Mouse (Mus musculus): ENCODE measurements around the gene Runx1. TPM values are rescaled to one million over a fixed set of nuclear protein-coding genes. Genes with fewer than 3 reads are reported as not detected.

Runx1 gene
- 1 to 10 TPM; 2.5 to 2.9 TPM for total RNA-seq (2021)
- long read RNA-seq, experiment 1, partial matches to known transcripts = 0 of 1 reads
- long read RNA-seq, experiment 1, other reads (novel, unspliced or antisense) = 1 of 1 reads
- long read RNA-seq, experiment 2, partial matches to known transcripts = 1 of 1 reads
- long read RNA-seq, experiment 2, other reads (novel, unspliced or antisense) = 0 of 1 reads

DNA sequence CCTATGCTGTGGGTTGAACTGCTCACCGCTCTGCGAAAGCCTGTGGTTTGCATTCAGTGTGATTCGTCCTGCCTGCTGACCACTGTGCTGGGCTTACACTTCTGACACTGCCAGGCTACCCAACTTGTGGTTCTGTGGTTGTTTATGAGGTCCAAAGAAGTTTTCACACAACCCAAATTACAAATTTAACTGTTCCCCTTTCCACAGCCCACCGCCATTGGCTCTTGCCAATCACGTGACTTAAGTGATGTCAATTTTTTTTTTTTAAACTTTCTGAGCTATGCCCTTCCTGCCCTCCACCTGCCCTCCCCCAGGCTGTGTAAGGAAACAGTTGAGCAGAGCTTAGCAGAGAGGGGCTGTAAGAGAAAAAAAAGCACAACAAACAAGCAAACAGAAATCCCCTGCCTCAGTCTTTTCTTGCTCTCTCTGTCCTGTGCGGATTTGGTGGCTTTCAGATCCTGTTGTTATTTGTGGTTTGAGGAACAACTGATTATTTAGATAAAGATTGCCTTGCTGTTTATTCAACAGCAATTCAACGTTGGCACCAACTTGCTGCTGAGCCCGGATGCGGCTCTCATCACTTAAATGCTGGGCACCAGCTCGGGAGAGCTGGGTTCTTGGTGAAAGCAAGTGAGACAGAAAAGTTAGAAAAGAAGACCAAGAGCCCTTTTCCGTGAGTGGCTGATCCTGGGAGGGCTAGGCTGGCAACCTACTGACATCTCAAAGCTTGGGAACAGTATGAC lies at the start of gene Runx1:
Gene Runx1, minus strand, starts transcription at position 242 of the 743 bp plus-strand sequence.
- DNase-seq = no peak

DNA sequence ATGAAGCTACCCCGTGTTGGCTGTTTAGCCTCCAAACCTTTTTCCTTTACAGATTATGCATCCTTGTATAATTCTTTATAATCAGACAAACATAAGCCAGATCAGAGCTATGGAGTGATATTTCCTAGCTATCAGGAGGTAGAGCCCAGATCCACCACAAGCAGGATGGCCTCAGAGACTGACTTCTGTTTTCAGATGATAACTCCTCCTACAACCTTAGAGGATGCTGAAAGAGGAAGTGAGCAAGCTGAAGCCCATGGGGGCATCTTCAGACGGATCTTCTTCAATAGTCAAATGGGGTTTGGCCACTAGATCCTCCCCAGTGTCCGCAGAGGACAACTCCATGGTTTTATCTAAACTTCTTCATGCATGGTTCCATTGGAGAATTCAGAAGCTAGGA lies 48.1 kb upstream of the Runx1 start:
- no peak for DNase-seq

DNA sequence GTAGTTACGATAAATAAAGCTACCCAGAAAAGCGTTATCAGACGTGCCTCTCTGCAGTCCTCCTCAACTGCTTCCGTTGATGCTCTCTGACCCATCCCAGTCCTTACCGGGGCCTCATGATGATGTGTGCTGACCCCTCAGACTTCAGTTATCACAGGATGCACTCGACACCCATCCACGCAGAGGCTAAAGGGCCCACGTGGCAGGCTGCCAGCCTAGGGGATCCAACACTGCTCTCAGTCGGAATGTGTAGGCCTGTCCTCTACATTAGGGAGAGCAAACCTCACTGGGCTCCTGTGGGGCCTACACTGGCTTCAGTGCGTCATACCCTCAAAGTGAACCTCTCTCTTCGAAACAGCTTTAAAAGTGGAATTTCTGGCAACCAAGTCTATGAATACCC lies 45.8 kb upstream of the Runx1 start:
- no peak for DNase-seq

DNA sequence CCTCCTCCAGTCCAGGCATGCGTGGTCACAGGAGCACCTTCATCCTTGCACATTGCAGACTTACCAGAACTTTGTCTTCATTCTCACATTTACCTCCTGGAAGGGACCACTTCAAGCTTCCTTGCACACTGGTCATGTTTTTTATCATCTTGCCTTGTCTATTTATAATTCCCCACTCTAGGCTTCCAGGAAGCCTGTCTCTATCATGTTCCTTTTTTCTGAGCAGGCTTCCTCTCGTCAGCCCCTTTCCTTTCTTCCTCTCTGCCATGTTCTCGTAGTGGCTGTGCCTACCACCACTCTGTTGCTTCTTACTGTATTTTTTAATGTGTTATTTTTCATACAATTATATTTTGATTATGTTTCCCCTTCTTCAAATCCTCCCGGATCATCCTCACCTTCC lies 42.6 kb upstream of the Runx1 start:
- no peak for DNase-seq

DNA sequence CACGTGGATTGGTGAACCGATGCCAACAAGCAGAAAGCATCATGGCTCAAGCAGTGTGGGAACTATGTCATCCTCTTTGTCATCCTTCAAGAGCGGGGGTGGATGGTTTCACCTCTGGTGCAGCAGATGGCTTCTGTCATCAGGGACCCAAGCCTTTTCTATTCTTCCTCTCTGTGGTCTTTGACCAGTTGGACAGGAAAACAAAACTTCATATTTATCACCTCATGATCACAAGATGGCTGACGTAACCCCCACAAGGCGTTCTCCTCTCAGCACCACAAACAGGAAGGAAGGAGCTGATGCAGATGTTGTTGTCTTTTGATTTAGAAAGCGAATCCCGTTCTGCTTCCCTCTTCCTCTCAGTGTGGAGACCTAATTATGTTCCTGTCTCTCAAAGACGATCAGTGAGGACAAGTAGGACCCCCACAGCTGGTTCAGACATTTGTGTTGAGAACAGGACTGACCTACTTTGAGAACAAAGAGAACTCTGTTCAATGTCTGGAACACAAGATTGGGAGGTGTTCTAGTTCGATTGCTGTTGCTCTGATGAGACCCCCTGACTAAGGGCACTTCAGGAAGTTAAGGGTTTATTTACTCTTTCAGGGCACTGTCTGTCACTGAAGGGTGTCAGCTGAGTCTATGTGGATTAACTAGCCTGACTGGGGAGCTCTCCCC lies 41.4 kb upstream of the Runx1 start:
- no peak for DNase-seq

DNA sequence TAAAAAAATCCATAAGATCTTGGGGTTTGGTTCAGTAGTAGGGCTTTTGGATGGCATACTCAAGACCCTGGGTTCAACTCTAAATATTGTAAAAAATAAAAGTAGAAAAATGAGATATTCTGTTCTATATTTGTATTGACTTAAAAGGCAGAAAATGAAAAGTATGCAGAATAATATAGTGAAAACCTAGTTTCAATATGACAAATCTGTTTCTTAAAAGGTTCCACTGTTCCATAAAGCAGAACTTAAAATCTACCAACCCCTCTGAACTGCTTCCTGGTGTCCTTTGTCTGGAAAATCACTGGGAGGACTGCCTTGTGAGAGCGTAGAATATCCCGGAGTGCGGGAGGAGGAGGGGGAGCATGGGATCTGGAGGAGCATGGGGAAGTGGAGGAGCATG lies 39.4 kb upstream of the Runx1 start:
- no peak for DNase-seq

DNA sequence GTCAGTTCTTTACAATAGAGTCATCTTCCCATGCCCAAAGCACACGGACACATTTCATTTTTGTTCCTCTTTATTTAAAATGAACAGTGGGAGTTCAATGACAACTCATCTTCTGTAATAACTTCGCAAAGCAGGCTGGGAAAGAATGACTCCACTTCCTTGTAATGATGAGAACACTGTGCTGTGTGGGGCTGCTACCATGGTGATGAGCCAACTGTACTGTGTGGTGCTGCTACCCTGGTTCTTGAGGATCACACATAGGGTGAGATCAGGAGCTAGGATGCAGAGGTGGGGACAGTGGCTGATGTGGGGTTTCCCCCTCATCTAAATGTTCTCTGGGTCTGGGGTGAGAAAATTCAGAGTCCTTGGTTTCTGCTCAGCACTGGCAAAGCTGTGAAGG lies 38.2 kb upstream of the Runx1 start:
- no peak for DNase-seq

DNA sequence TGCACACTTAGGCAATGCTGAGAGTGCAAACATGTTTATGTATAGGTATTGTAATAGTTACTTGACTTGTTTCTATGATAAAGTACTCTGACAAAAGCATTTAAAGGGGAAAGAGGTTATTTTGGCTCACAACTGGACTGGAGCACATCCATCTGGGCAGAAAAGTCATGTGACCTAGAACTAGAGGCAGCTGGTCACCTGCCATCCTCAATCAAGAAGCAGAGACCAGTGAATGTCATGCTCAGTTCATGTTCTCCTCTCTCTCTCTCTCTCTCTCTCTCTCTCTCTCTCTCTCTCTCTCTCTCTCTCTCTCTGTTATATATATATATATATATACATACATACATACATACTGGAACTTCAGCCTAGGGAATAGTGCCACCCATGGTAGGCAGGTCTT lies 37.2 kb upstream of the Runx1 start:
- no peak for DNase-seq

DNA sequence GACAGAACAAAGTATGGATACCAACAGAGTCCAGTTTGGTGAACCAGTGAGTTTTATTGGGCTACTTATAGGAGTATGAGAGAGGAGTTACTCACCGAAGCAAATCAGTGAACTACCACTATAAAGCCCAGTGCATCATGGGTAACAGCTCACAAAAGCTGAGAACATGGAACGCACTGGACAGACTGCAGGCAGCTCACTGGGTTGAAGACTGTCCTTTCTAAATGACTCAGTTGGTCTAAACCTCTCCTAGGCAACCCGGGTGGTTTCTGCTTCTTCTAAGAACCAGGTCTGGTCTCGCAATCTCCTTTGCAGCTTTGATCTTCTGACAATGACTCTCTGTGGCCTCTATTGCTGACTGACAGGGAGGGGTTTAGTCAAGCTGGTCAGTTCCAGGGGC lies 36.5 kb upstream of the Runx1 start:
- no peak for DNase-seq

DNA sequence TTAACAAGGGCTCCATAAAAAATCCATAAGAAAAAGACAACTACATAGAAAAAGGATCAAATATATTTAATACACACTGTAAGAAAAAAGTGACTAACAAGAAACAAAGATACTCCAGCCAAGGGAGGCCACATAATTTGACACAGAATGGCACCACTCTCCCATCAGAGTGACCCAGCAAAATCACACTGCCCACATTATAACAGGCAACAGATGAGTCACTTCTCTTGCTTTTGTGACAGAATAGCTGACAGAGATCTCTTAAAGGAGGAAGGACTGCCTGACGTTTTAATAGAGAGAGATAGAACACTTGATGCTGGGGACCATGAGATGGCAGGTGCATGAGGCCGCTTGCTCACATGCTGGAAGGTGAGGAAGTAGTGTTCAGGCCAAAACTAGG lies 35.6 kb upstream of the Runx1 start:
- no peak for DNase-seq

DNA sequence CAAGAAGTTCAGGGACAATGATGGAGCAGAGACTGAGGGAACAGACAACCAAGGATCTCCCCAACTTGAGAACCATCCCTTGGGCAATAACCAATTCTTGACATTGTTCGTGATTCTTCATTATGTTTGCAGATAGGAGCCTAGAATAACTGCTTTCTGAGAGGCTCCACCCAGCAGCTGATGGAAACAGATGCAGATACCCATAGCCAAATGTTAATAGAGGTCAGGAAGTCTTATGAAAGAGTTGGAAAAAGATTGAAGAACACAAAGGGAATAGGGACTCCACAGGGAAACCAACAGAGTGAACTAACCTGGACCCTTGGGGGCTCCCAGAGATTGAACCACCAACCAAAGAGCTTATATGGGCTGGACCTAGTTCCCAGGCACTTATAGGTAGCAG lies 34.7 kb upstream of the Runx1 start:
- no peak for DNase-seq

DNA sequence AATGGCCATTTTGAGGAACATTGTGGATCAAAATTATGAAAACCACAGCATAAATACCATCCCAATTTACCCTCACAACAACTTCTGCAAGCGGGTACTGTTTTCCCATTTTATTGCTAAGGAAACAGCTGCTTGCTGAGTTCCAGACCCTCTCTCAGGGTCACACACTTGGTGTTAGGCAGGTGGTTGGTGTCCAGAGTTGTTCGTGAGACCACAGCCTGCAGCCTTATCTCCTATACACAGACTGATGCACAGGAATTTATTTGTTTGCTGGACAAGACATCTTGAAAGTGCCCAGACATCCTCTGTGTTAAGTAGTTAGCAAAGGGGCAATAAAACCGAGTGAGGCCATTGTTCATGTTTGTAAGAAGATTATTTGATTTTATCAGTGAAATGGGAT lies 30.8 kb upstream of the Runx1 start:
- DNase-seq = no peak

DNA sequence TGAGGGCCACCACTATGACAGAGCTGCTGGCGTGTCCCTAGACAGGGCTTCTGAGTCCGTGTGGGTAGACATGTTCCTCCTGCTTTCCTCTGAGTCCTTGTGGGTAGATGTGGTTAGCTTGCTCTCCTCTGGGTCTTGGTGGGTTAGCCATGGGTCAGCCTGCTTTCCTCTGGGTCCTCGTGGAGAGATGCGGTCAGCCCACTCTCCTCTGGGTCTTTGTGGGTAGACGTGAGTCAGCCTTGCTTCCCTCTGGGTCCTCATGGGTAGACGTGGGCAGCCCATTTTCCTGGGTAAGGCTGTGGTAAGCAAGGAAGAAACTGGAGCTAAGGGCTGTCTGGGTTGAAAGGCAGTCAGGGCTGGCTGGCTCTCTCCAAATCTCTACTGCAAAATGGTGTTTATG lies 26.3 kb upstream of the Runx1 start:
- DNase-seq = no peak

DNA sequence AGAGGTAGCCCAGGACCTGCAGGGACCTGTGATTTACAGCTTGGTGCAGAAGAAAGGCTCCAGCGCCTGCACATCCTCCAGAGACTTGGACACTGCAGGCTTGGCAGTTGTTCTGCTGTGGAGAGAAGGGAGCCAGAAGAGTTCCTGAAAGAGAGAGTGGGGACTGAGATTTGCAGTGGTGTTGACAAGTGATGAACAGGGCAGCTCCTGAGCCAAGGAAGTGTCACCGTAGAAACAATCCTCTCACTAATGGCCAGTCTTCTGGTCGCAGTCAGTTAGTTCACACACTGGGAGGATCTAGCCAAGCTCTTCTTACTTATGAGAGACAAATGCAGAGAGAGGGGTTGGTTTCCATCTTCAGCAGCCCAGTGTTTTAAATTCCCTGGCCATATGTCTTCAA lies 24.5 kb upstream of the Runx1 start:
- DNase-seq = no peak

DNA sequence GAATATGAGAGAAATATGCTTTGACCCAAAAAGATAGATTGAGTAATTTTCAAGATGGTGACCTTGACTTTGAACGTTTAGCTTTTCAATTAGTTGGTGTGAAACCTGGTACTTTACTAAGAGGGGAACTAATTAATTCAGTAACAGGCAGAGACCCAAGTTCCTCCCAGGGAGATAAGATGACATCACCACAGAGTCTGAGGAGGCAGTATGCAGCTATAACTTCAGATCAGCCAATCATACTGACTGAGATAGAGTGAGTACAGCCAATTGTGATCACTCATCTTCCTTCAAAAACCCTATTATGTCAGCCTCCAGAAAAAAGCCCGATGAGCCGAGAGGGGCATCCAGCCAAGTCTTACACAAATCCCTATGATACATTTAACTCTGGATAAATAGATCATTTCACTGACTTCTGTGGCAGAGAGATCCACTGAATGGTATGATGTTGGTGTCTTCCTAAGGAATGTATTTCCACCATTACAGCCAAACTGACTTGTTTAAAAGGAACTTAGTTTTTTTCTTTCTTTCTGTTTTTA lies 21.9 kb upstream of the Runx1 start:
- no peak for DNase-seq

DNA sequence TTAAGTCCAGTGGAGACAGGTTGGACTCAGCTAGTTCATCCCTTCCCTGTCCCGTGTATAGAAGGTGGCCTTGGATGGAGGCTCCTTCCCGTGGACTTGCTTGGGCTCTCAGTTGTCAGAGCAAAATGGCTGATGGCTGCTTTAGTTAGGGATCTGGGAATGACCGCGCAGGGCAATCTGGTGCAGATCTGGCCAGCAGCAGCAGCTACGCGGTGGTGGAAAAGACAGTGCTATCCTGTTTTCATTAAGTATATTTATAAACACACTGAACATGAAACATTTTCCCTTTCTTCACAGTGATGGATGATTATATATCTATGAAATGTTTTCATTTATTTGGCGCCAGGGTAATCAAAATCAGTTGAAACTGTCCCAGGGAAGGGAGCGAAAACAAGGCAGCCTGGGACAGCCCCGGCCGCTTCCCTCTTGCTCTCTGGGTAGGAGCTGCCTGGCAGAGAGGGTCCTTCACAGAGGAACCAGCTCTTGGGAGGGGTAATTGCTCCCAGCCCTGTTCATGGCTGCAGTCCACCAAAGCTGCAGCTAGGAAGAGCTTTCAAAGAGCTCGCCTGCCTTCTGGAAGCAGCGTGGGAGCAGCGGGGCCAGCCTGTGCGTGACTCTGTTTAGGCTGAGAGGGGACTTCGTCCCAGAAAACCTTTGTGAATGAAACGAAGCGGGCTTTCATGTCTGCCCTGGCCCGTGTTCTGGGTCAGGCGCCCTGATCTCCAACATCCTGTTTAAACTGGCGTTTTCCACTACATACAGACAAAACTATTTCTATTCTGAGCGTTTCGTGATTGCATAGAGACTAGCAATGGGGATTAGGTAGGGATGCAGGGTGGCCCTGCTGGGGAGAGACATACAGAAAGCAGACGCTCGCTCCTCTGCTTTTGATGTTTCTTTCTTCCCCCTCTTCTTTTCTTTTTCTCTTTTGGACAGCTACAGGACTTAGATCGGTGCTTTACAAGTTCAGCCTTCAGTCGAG lies 19.6 kb upstream of the Runx1 start:
- no peak for DNase-seq

DNA sequence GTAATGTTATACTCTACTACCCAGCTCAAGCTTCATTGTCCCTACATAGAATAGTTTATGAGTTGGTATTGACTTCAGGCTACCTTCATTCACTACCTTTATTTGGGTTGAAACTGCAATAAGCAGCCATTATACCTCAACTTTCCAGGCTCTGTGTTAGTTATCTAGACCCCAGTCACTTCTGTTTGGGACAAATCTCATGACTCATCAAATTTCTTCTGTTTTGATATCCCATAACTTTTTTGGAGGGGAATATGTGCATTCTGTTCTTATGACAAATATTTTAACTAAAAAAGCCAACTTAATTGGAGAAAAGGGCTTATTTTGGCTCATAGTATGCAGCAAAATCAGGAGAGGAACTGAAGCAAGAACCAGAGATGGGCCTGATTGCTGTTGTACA lies 12.8 kb upstream of the Runx1 start:
- DNase-seq = no peak

DNA sequence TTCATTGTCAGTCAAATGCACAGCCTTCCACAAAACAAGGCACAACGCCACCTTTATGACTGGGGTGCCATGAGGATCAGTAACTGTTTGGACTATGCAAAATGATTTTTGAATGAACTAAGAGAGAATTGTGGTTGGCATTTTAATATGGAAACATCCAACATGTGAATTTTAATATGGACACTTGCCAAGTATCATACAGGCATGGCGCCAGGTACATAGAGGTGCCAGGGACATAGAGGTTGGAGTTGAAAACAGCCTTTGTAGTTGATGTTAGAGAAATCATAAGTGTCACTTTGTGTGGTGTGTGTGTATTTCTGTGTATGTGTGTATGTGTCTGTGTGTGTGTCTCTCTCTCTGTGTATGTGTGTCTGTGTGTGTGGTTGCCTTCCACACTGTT lies 5.4 kb upstream of the Runx1 start:
- no peak for DNase-seq

DNA sequence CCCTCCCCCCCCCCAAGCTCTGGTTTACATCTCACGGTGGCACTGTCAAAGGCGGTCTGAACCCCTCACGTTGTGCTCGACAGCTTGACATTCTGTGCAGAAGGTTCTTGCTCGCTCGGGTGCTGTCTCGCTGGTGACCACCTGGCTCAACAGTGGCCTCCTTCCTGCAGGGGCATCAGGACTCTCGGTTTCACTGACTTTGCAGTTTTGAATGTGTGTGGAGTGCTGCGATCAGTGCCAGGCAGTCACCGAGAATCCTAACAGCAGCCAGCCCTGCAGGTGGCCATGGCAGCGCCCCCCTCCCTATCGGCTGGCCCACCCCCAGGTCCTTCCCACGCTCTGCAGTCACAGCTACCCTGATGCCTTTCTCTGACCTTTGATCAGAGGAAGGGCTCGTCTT lies 4.5 kb upstream of the Runx1 start:
- no peak for DNase-seq

DNA sequence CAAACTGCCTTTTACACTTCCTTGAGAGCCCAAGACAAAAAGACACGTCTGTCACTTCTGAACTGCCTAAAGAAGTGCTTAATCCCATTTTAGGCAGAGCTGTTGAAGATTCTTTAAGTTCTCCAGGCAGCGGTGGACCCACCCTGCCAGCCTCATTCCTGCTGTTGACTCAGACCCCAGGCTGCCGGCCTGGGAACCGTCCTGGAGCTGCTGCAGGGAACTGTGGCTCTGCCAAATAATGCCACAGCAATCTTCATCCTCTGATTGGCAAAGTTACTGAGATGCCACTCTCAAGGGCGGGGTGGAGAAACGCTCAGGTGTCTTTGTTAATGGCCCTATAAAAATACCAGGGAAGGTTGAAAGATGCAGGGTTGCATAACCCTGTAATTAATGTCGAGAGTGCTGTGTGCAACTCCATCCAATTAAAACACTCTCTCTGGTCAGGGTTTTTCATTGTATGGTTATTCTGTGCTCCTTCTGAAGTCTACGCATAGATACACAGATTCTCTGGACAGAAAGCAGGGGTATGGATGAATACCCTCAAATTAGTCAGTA lies 2.4 kb upstream of the Runx1 start:
- no peak for DNase-seq

DNA sequence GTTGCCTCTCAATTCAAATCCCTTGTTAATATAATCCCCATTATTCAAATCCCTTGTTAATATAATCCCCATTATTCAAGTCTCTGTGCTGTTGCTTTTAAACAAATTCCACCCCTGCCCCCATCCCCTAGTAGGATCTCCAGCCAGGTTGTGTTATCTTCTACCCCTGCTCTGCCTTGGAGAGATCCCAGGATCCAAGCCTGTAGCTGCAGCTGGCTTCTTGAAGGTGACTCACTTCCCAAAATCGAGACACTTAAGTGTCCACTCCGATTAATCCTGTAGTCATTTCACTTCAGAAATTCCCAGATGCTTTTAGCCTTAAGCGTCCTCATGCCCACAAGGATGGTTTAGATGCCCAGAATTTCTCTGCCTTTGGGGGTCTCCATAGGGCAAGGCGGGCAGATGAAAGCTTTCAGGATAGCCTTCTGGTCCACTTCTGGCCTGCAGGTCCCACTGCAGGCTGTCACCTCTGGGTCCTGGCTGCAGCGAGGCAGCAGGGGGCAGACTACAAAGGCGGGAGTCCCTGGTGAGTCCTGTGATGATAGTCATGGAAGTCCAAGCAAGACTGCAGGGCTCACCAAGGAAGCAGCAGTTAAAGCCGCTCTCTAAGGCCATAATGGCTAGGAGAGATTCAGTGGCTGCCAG lies 1.8 kb upstream of the Runx1 start:
- DNase-seq = no peak
